Comparison of ENCODE assay signal across 9 mouse cellular contexts in genomic region chr19:55592876-55593691, GRCm38 (mm10).
DNase-seq lines count a peak whose midpoint lies in the region; ATAC-seq and TF ChIP-seq lines count a peak whose summit lies in the region.
"Had no signal": no experiment of that assay in that cellular context is flagged by ENCODE, and none has a peak within 500 bp of the region (broad histone marks: within the 10 kb centered on the region; RNA-seq: fewer than 3 reads in every experiment).

No protein-coding gene starts in this region.

- H3K27ac ChIP-seq in embryonic facial prominence, embryonic 13.5 days = peak overlapping the region; percentile 66
- H3K27ac ChIP-seq in kidney, adult 2 months (ENCODE audit: insufficient read depth, low read depth, low read length) = 0 out of 2 replicates have a peak overlapping the region, but pooled peaks have one; percentile 24
- H3K27ac ChIP-seq in liver, postnatal 0 days (ENCODE audit: low read depth) = peak overlapping the region; percentile 17; the same call in 1 of the 2 replicates

- peak; percentile 21 for DNase-seq in layer of hippocampus, adult 9-11 months
- DNase-seq in layer of hippocampus, postnatal 25 days (ENCODE audit: extremely low spot score in 1 of 2, low spot score in 1 of 2) = no peak
- DNase-seq in kidney, adult 2 months = peak; percentile 87
- DNase-seq in liver, postnatal 0 days = peak; percentile 50
- DNase-seq in cerebellum, postnatal 25 days = no peak
- DNase-seq in cerebellum, postnatal 36 days = no peak

- H3K4me2 ChIP-seq in embryonic facial prominence, embryonic 13.5 days = peak overlapping the region; percentile 21
- peak overlapping the region; percentile 49 for H3K4me2 ChIP-seq in liver, postnatal 0 days (ENCODE audit: low read depth, low read length)

- TF ChIP-seq EP300 in liver, postnatal 0 days (IDR thresholded peaks at IDR 0.05; ENCODE audit: low read depth) = 0 out of 2 replicates have a peak, but pooled peaks have one; percentile 34

- peaks cover 29% of the 10 kb centered on the region for H3K27me3 ChIP-seq in embryonic facial prominence, embryonic 13.5 days
- no peaks in the 10 kb centered on the region for H3K27me3 ChIP-seq in kidney, adult 2 months (replicated peaks; ENCODE audit: control insufficient read depth, insufficient read depth, low read length)
- no peaks in the 10 kb centered on the region for H3K27me3 ChIP-seq in liver, postnatal 0 days (ENCODE audit: insufficient read depth, low read length)

- H3K36me3 ChIP-seq in embryonic facial prominence, embryonic 13.5 days = no peaks in the 10 kb centered on the region
- H3K36me3 ChIP-seq in kidney, adult 2 months (ENCODE audit: control insufficient read depth, insufficient read depth, low read length) = no peaks in the 10 kb centered on the region
- no peaks in the 10 kb centered on the region for H3K36me3 ChIP-seq in liver, postnatal 0 days (replicated peaks; ENCODE audit: insufficient read depth, low read length)

- WGBS in embryonic facial prominence, embryonic 13.5 days = 21% methylated on average over 26 of the region's 26 CpGs
- WGBS in kidney, adult 2 months = 22% methylated on average over 26 of the region's 26 CpGs
- WGBS in liver, postnatal 0 days (ENCODE audit: insufficient replicate concordance) = 63% methylated on average over 26 of the region's 26 CpGs

- no peak overlapping the region for H3K4me3 ChIP-seq in embryonic facial prominence, embryonic 13.5 days
- H3K4me3 ChIP-seq in kidney, adult 2 months (ENCODE audit: insufficient read depth, low read depth, low read length) = no peak overlapping the region
- no peak overlapping the region for H3K4me3 ChIP-seq in liver, postnatal 0 days (ENCODE audit: low read depth, low read length)

- no peak overlapping the region for H3K9ac ChIP-seq in embryonic facial prominence, embryonic 13.5 days
- no peak overlapping the region for H3K9ac ChIP-seq in liver, postnatal 0 days (replicated peaks)

- H3K9me3 ChIP-seq in embryonic facial prominence, embryonic 13.5 days = no peaks in the 10 kb centered on the region
- no peaks in the 10 kb centered on the region for H3K9me3 ChIP-seq in liver, postnatal 0 days (ENCODE audit: low read length)
- H3K9me3 ChIP-seq: G1E had no signal

- peak; percentile 35; the same call in 1 of the 2 replicates for ATAC-seq in embryonic facial prominence, embryonic 13.5 days (ENCODE audit: insufficient number of reproducible peaks, insufficient read depth, low FRiP score, low TSS enrichment, low read depth)
- ATAC-seq in liver, postnatal 0 days = peak; percentile 63
- ATAC-seq in megakaryocyte-erythroid progenitor cell, adult 5-6 weeks (replicated peaks; ENCODE audit: low FRiP score, low TSS enrichment, poor library complexity, severe bottlenecking) = no peak

- peaks cover 74% of the 10 kb centered on the region for H3K4me1 ChIP-seq in embryonic facial prominence, embryonic 13.5 days
- peaks cover 16% of the 10 kb centered on the region for H3K4me1 ChIP-seq in kidney, adult 2 months (ENCODE audit: control insufficient read depth, insufficient read depth, low read length)
- H3K4me1 ChIP-seq in liver, postnatal 0 days (ENCODE audit: insufficient read depth) = peaks cover 19% of the 10 kb centered on the region

- no peak for TF ChIP-seq POLR2A in kidney, adult 2 months (IDR thresholded peaks at IDR 0.05; ENCODE audit: low read depth, low read length)

- TF ChIP-seq CTCF in kidney, adult 2 months (conservative IDR thresholded peaks at IDR 0.05; ENCODE audit: insufficient read depth, insufficient read length, low read depth, low read length) = no peak
- TF ChIP-seq CTCF in liver, postnatal 0 days (IDR thresholded peaks at IDR 0.05; ENCODE audit: low read depth) = no peak

Comparison
In these comparisons a context has a peak if more than half of its experiments do, and no peak if none do; other contexts are left out.
1. DNase-seq: peak in layer of hippocampus, adult 9-11 months (single experiment), kidney, adult 2 months (single experiment) and liver, postnatal 0 days (single experiment); none in layer of hippocampus, postnatal 25 days (0 of 2), cerebellum, postnatal 25 days (0 of 2) and cerebellum, postnatal 36 days (0 of 2).
2. Peak in every context shown above with its lines, with median percentiles within 50 percentile points of each other: H3K27ac ChIP-seq.